Mouse (Mus musculus) embryonic stem cell, embryonic (primary cell): ENCODE measurements around the gene Ppcdc.

ENCODE experiments used
- CTCF ChIA-PET, 4 experiments: fragments of 300-600 bp in 2 of 4; fragments of 350-600 bp in 2 of 4; sonication (Branson Sonifier 250); formaldehyde crosslinking; loops; one replicate each; lab custom pipeline; 2022; ENCODE audit warnings: inconsistent platforms in 2 of 4; lab: Charles Lee
- POLR2A ChIA-PET, 4 experiments: fragments of 300-600 bp in 2 of 4; fragments of 350-600 bp in 2 of 4; sonication (Branson Sonifier 250); formaldehyde crosslinking; loops; one replicate each; lab custom pipeline; 2022; ENCODE audit warnings: antibody characterized with exemption in 4 of 4, inconsistent platforms in 1 of 4; lab: Charles Lee

Ppcdc gene

GRCm38 (mm10) chr9:57343752-57344151 lies 96.2 kb downstream of the Ppcdc start:
- ChIA-PET POLR2A (no interaction called here), CTCF (interaction anchor here in 2 of 4 experiments (0.6 to 1.5 kb wide), 3 partner anchors 72 to 1191 kb away, joined by 3 to 7 read pairs (median 3); no protein-coding TSS in a partner anchor)

GRCm38 (mm10) chr9:57342906-57343474 lies 96.9 kb downstream of the Ppcdc start:
- POLR2A ChIA-PET, result no interaction called here
- CTCF ChIA-PET, result interaction anchor here in 1 of 4 experiments (0.6 to 1.5 kb wide), 2 partner anchors 84 to 1191 kb away, joined by 3 to 7 read pairs; no protein-coding TSS in a partner anchor

- ChIA-PET POLR2A (no interaction called here), CTCF (interaction anchor here in 1 of 4 experiments (0.6 to 1.5 kb wide), 2 partner anchors 84 to 737 kb away, joined by 3 to 4 read pairs; no protein-coding TSS in a partner anchor)
These were observed 97.7 kb downstream of the Ppcdc start for GRCm38 (mm10) chr9:57342186-57342585.

DNA sequence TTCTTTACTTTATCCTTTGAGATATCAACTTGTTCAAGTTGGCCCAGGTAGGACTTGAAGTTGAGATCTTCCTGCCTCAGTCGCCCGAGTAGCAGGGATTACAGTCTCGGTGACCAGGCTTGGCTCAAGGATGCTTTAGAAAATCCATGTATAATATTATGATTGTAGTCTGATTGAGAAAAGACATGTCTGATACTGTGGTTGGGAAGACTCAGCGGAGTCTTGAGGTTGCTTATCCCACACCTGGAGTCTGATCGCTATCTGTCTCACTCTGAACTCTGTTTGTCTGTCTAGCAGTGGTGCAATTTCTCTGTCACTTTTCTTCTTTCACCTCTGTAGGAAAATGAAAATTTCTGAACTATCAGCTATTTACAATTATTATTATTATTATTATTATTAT lies 99.6 kb downstream of the Ppcdc start:
- ChIA-PET POLR2A (no interaction called here), CTCF (no interaction called here)

DNA sequence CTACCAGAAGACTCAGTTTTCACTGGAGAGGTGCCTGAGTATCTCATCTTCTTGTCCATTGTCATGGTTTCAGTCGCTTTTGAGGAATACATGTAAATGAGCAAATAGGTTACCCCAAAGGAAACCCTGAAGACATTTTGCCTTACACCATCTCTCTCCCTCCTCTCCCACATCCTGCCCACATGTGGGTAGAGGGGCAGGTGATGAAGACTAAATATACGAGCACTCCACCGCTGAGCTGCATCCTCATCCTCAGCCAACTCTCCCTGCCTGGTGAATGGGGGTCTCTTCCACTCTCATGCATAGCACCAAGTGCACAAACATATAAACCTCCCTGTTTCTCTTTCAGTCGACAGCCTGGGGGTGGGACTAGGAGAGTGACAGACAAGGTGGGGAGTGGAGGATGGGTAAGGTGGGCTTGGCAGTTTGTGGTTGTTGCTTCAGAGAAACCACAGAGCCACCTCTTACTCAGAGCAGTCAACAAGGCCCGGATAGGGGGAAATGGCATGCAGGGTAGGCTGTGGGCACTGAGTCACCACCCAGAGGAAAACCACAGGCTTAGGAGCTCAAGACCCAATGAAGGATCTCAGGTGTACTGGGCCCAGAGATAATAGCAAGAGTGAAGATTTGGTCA lies 100.2 kb downstream of the Ppcdc start:
- CTCF ChIA-PET, result no interaction called here
- POLR2A ChIA-PET, result no interaction called here

DNA sequence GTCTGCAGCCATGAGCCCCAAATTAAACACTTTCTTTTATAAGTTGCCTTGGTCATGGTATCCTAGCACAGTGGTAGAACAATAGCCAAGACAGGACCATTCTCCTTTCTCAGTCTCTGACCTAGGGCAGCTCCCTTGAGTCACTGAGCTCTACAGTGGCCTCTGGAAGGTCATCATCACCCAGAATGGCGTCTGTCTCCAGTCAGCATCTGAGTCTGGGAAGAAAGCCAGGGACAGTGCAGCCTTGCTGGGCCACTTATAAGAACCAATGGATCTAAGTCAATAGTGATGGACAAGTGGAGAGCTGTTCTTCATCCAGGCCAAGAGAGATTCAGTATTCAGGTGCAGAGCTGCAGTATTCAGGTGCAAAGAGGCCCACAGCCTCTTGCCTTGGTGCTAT lies 101.2 kb downstream of the Ppcdc start:
- ChIA-PET CTCF (no interaction called here), POLR2A (interaction anchor here in 1 of 4 experiments (1.4 kb wide), 1 partner anchor 16 kb away, joined by 5 read pairs; no protein-coding TSS in a partner anchor)
